Mouse (Mus musculus): Measurements from ENCODE around the gene Ostc.

The Ostc gene

DNA sequence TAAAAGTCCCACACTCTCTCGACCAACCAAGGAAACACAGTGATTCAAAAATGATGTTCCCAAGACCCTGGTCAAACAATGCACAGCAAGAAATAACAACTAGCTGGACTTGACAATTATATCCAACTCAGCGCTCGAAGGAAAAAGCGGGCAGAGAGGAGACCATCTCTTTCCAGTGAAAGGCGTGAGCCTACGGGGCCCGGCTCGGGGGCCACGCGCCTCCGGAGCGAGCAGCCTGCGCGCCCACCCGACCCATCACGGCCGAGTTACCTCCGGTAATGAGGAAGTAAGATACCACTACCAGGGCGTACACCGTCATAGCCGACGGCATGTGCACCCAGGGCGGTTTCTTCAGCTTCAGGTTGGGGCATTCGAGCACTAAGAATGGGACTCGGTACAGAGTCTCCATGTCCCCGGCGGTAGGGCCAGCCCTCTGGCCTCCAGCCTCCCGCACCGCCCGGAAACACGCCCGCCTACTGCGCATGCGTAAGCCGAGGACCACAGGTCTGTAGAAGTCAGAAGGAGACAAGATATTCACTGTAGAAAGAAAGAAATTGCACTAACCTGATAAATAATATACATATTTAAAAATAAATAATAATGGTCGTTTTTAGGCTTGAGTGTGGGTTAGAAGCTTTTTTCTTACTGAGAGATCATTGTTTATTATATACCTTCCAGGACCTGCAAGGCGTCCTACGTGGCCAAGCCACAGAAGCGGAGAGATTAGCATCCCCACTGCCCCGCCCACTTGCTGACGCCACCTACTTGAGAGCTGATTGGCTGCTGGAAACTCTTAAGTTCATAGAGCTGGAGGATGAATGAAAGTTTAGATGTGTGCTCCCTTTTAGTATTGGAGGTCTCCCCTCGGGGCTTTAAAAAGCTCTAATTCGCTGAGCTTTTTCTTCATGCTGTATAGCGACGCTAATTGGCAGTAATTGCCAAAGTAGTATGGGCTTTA lies at the start of gene Ostc:
Ostc (minus strand) TSS at position 478 of the 958 bp plus-strand sequence.
- DNase-seq (ENCODE audit: low read depth): peak; percentile 100

DNA sequence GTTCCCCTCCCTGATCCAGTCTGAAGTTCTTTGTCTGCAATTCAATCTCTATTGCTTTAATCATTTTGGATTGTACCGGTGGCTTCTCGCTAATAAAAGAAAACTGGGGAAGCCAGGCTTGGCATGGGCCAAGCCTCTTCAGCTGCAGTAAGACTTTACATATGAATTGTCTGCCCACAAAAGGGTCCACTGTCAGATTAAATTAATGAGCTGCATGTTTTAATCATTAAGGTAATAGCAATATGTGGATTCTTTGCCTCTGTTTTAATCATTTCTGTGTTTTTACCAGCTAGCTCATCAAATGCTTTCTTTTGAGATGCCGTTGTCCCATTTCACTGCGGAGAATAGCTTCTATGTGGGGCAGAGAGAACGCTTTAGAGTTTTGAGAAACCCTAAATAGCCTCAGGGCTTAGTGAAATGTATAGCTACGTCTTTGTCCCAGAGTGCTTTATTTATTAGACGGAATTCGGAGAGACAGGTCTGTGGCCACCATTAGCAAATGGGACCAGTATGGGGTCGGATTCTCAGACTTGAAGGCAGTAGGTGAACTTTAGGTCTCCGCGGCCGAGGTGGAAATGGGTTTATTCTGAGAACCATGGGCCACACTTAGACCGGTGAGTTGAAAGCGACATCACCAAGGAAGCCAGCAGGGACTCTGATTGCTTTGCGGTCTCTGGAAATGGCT lies 49.1 kb upstream of the Ostc start:
- no peak for DNase-seq (ENCODE audit: low read depth)

DNA sequence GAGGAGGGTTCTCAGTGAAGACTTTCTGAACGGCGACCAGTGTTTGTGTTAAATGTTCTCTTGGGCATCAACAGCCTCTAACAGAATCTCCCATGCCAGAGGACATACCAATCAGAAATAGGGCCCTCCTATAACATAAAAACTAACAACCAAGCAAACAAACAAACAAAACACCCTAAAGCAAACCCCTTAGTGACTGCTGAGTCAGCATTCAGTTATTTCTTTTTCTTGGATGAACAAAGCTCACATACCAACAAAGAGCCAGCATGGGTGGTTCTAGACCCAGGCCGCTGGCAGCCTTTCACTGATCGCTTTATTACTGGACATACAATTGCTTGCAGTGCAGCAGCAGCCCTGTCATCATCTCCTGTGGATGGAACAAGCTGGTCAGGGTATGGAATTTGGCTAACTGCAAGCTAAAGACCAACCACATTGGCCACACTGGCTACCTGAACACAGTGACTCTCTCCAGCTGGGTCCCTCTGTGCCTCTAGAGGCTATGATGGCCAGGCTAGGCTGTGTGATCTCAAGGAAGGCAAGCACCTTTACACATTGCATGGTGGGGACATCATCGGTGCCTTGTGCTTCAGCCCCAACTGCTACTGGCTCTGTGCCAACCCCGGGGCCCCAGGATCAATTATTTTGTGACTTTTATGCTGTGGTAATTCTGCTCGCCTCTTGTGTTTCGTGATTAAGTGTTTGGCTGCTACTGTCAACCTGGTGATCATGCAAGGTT lies 48.0 kb upstream of the Ostc start:
- no peak for DNase-seq (ENCODE audit: low read depth)

DNA sequence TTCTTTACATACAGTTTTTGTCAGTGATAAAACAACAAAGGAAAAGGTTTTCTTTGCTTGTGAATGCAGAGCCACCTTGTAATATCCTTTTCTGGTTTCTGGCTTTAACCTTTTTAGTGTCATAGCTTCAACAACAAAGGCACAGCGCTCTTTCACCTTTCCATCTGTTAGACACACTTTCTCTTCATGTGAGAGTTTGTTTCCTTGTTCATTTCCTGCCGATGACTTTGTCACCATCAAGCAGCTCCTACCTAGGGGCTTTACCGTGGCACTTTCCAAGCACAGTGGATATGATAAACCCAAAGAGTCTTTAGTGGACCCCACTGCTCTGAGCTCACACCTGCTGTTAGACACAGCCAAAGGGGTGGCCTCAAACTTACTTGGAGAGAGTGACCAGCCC lies 40.0 kb upstream of the Ostc start:
- DNase-seq (ENCODE audit: low read depth): peak; percentile 34

DNA sequence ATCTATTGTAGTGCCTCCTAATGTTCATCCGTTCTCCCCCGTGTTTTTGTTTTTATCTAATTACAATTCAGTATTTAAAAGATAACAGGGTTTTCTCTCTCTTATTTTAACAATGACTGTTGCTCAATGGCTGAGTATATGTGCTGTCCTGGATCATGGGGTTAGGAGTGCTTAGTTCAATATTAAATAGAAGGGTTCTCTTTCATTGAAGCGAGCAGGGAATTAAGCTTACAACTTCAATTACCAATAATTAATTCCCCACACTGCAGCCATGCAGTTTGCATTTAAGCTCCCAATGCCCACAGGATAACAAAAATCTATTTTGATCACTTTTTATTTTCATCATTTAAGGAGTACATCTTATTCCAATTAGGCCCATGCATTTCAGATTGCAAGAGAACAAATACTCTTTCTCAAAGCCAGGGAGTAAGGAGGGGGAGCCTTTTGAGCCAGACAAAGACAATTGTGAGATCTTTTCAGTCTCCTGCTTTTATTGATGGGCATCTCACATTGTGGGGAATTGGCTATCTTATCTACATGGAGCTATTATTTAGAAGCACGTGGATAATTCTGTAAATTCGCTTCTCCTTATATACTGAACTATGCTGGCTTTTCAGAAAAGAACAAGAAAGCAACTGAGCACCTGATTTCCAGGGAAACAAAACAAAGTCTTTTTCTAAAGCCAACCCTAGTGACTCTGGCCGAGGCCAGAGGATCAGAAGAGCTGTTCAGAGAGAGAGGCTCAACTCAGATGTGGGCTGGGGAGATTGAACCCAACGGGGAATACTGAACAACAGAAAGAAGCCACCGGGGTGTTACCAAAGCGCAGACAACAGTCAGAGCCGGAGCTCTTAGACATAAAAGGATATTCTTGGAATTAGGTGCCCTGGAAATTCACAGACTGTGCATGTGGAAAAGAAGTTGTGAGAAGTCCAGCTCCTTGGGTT lies 37.7 kb upstream of the Ostc start:
- DNase-seq (ENCODE audit: low read depth): no peak

DNA sequence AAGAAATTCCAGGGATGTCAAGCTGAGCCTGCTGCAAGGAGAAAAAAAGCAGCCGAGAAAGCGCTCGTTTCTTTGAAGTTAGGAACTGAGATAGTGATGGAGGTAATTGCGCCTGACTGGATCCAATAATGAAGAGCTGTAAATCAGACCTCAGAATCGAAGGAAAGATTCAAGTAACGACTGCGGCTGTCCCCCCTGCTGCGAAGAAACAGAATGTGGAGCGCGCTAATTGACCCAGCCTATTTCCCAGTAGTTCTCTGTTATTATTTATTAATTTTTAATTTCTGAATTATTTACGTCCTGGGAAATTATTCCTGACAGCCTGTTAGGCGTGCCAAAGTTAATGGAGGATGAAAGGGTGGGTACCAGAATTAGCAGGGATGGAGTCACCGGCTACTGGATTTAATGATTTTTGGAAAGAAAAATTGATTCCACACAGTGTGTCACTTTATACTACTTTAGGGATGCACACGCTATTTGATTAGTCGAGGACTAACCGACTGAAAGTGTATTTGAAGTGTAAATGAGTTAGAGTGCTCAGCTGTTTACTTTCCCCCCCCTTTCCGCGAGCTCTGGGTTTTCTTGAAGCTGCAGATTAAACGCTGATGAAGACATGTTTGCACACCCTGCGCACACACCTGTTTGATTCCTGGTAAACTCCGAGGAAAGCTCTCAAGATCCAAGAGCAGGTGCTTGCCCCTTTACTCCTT lies 28.6 kb upstream of the Ostc start:
- no peak for DNase-seq (ENCODE audit: low read depth)

DNA sequence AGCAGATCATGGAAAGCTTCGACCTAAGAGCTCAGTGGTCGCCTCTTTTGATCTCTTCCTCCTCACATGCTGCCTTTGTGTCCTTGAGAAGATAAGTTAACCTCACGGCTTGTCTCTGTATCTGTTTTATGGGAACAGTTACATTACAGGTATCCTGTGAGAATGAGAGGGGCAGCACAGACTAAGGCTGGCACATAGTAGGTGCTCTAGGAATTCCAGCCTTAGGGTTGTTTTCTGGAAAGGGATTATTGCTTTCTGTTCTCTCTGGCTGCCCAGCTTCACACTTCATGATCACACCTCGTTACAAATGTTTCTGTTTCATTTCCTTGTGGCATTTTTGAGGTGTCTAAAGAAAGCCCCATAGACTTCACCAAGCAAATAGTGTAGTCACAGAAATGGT lies 27.5 kb upstream of the Ostc start:
- no peak for DNase-seq (ENCODE audit: low read depth)

DNA sequence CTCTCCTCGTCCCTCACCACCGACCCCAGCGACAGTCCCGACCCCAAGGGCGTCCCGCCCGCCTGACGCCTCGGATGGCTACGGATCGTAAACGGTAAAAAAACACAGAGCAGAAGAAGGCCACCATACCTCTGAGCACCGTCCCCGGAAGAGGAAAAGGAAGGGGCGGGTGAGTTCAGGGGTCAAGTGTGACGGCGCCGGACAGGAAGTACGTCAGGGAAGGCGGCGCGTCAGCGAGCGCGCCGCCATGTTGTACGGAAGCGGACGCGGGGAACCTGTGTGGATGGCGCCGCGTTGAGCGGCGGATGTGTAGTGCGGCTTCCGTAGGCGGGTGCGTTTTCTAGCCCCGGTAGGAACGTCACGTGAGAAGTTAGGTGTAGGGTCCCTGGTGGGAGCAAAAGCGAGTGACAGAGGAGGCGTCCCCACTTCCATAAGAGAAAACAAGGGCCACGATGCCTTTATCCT lies 21.0 kb upstream of the Ostc start, which contains the start of gene Rpl34:
Rpl34 (minus strand) TSS at position 210 of the 465 bp plus-strand sequence.
- peak; percentile 97 for DNase-seq (ENCODE audit: low read depth)

DNA sequence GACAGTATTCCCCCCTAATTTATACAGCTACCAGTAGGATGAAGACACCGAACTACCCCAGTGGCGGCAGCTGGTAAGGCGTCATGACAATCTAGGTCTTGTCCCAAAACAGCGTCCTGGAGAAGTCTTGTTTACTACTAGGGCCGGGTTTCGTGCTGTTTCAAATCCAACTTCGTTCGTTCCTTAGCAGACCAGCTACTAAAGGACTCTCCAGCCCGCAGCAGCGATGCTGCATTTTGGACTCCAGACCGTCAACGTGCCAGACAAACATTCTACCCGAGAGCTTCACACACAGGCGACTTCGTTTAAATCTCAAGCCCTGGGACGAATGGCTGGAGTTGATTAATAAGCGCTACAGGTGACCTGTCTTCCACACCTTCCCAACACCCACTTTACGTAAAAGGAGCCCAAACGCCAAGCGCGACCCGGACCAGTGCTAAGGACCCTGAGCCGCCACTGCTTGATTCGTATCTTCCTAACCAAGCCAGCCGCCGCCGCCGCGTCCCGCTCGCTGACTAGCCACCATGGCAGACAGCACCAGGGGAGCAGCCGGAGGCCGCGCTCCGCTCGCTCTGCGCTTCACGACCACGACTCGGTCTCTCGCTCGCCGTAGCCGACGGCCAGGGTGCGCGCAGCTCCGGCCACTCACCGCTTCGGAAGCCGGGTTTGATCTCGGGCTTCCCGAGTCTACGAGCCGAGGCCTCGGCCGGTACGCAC lies 20.4 kb upstream of the Ostc start:
- peak; percentile 80 for DNase-seq (ENCODE audit: low read depth)

DNA sequence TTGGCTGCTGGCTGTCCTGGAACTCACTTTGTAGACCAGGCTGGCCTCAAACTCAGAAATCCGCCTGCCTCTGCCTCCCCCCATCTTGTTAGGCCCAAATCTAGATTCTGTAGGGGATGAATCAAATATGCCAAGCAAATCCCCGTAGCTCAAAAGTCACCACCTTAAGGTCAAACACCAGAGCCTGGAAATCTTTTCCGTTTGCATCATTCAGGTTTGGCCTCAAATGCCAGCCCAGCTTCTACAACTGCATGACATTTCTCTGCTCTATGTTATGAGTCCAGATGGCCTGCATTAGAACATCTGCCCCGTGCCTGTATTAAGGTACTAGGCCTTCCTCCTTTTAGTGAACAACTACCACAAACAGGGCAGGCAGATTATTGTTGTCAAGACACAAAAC lies 18.4 kb upstream of the Ostc start:
- no peak for DNase-seq (ENCODE audit: low read depth)

DNA sequence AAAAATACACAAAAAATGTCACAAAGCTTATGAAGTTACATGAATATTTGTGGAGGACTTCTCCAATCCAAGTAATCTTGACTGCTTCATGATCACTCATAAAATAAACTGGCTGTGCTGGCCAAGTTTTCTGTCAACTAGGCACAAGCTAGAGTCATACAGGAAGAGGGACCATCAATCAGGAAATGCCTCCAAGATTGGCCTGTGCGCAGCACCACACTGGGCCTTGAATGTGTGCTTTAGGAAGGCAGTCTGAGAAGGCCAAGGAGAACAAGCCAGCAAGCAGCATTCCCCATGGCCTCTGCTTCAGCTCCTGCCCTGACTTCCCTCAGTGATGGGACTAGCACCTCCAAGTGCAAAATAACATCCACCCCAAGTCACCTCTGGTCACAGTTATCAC lies 17.8 kb upstream of the Ostc start:
- DNase-seq (ENCODE audit: low read depth): no peak

DNA sequence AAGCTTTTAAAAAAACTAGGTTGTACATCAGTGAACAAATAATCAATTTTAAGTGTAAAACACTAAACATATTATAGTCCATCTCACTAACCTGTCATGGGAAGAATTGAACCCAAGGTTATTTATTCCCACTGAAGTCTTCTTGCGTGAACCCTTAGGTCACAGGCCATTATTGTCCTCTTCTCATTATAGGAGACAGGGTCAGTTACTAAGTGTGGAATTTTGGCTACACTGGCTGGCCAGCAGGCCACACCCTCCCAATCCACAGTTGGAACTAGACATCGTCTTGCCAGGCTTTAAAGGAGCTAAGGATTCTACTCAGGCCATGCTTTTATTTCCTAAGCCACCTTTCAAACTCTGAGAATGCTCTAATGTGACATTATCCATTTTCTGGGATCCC lies 16.5 kb upstream of the Ostc start:
- no peak for DNase-seq (ENCODE audit: low read depth)

DNA sequence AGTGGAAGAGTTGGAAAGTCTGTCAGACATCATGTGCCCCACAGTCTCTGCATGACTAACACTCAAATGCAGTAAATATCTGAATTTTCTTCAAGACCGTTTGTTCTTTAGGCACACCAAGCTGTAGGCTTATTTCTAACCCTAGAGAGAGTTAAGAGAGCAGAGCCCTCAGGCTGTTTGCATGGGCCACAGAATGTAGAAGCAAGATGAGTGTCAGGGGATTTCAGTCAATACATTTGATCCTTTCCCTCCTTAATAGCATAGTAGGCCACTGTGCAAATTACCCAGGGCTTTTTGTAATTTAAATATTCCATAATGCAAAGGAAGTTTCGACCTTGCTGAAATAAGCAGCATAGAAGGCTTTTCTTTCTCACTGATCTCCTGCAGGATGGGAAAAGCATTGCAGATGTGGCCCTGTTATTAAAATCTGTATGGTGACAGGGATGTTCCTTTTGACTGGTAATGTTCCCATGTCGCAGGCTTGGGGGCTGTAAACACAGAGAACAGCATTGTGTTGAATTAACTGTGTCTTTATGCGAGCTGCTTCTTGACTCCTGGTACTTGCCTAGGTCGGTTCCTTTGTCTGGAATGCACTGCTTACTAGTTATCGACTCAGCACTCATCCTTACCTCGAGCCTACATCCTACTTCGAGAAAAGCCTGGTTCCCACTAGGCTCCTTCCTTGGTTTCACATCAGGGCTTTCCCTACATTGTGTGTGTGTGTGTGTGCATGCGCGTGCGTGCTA lies 13.7 kb upstream of the Ostc start:
- DNase-seq (ENCODE audit: low read depth): no peak

DNA sequence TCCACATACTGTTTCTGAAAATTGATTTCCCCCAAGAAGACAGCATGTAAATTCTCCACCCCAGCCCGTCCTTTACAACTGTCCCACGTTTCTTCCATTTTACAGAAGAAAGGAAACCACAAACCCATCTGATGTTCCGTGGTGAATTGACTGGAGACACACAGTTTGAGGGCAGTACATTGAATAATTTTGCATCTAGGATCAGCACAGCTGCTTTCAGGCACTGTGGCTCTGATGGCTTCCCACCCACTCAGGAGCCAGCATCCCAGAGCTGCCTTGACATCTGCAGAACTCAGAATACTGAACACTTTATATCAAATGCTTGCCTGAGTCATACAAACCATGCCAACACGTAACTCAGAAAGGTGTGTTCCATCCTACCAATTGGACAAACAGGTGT lies 11.0 kb upstream of the Ostc start:
- no peak for DNase-seq (ENCODE audit: low read depth)

DNA sequence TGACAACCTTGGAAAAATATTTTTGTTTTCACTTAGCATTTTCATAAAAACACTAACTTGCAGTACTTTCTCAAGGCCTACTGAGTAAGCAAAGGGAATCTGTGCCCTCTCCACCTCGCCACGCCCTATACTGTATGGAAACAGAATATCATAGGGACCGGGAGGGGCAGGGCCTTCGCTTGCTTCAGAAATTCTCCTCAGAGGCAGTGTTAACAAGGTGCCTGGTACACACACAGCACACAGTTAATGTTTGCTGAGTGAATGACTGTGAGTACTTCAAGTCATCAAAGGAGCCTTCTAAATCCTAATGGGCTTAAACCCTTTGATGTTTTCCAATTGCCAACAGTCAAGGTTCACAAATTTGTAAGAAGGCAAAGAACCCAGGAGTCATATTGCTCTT lies 9.6 kb upstream of the Ostc start:
- DNase-seq (ENCODE audit: low read depth): no peak

DNA sequence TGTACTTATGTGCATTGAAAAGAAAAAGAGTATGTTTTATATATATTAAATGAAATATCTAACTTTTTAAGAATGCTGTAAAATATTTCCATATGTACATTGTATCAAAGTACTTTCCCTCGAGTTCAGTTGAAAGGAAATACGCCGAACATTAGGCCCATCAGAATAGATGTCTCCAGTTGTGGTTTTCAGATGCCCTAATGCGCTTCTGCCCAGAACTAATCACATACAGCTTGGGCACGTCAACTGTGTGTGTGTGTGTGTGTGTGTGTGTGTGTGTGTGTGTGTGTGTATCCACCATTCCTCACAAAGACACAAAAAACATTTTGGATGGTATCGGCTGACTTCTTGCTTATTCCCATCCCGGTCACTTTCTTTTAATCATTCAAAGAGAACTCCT lies 7.3 kb upstream of the Ostc start:
- DNase-seq (ENCODE audit: low read depth): no peak

DNA sequence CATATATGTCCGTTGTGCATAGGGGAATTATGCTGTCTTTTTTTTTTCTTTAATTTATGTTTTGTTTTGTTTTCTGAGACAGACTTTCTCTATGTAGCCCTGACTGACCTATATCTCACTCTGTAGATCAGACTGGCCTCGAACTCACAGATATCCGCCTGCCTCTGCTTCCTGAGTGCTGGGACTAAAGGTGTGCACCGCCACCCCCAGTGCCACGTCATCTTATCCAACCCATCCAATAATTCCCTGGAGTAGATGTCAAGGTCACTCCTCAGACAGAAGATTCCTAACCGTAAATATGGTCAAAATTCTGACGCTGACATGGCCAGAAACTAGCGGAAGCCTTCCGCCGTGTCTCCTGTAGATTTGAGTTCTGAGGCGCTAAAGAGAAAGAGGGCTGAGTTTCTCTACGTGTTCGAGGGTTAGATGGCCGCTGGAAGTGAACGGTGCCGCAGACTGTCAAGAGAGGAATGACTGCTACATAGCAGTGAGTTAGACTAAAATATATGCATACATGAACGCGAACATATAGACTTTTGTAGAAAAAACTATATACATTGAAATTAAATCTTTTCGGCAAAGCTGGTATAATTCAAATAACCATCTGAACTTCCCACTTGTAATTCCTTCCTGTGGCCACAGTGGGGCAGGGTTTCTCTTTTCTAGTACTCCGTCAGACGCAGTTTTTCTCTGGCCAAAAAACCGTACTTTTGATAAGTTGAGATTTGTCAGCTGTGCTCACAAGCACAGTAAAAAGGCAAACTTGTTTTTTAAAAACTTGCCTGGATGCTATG lies 5.7 kb upstream of the Ostc start:
- DNase-seq (ENCODE audit: low read depth): peak; percentile 91

DNA sequence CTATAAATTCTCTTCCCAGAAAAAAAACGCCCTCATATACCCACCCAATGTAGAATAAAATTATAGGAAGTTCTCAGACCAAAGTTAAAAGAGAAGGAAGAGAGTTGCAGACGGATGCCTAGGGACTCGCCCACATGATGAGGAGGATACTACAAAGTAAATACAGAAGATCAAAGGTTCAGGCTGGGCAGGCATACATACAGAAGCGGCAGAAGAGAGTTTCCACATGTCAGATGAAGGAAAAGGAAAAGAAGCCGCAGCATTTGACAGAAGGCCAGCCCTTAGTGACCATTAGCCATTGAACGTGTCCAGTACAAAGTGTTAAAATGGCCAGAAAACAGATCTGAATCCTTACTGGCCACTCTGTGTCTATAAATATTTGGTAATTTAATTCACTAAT lies 3.6 kb upstream of the Ostc start:
- DNase-seq (ENCODE audit: low read depth): no peak
